Mouse (Mus musculus): ENCODE measurements around the gene Syk. TPM values are rescaled to one million over a fixed set of nuclear protein-coding genes. Genes with fewer than 3 reads are reported as not detected.

Gene Syk
- polyA plus RNA-seq, 1 experiment from 2014 or later = 3.9 TPM

DNA sequence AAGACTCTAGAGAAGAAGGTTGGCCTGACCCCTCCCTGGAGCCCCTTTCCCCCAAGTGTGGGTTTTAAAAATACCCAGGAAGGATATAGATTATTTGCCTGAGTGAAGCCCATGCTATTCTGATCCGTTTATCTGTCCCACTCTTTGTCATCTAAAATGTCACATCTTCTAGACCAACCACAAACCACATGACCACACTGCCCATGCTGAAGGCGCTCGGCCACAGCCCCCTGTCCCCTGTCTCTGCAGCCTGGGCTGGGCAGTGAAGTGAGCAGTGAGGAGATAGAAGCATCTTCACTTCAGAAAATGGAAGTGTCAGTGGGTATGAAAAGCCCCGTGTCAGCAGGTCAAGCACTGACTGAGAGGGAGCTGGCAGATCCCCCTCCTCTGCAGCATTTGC, 40.3 kb upstream of the Syk start:
- no peak overlapping the region for H3K4me3 ChIP-seq (replicated peaks; ENCODE audit: low read length)
- no peak overlapping the region for H3K27ac ChIP-seq (ENCODE audit: low read length)
- 66% methylated on average over 4 of the region's 4 CpGs for WGBS
- H3K4me1 ChIP-seq (ENCODE audit: control insufficient read depth, insufficient read depth, low read length) = no peaks in the 10 kb centered on the region
- H3K9me3 ChIP-seq (replicated peaks; ENCODE audit: control insufficient read depth, low read length) = no peaks in the 10 kb centered on the region
- H3K27me3 ChIP-seq (ENCODE audit: control insufficient read depth, insufficient read depth, low read length) = no peaks in the 10 kb centered on the region
- H3K36me3 ChIP-seq (ENCODE audit: control insufficient read depth, insufficient read depth, low read length) = no peaks in the 10 kb centered on the region
- no peak for ATAC-seq (ENCODE audit: insufficient read depth, low FRiP score)
- no peak overlapping the region for H3K9ac ChIP-seq (ENCODE audit: low read length)
- H3K4me2 ChIP-seq (ENCODE audit: low read depth, low read length) = no peak overlapping the region

DNA sequence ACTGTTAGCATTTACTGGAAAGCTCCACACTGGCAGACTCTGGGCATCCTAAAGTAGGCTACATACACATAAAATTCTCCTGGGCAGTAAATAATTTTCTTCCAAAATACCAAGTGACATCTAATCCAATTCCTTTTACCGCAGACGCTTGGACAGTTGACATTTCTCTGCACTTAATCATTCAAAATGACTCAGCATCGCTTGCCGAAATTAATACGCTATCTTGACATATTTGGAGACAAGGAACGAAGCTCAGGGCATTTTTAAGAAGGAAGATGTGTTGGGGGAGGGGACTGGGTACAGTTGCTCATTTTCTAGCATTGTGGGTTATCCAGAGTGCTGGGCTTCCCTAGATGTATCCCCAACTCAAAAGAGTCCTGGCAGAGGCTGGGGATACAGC, 36.7 kb upstream of the Syk start:
- WGBS = 57% methylated on average over 6 of the region's 6 CpGs
- no peak overlapping the region for H3K9ac ChIP-seq (ENCODE audit: low read length)
- no peaks in the 10 kb centered on the region for H3K4me1 ChIP-seq (ENCODE audit: control insufficient read depth, insufficient read depth, low read length)
- H3K9me3 ChIP-seq (replicated peaks; ENCODE audit: control insufficient read depth, low read length) = no peaks in the 10 kb centered on the region
- no peak overlapping the region for H3K4me3 ChIP-seq (replicated peaks; ENCODE audit: low read length)
- no peaks in the 10 kb centered on the region for H3K36me3 ChIP-seq (ENCODE audit: control insufficient read depth, insufficient read depth, low read length)
- no peak for ATAC-seq (ENCODE audit: insufficient read depth, low FRiP score)
- H3K27ac ChIP-seq (ENCODE audit: low read length) = no peak overlapping the region
- no peak overlapping the region for H3K4me2 ChIP-seq (ENCODE audit: low read depth, low read length)
- H3K27me3 ChIP-seq (ENCODE audit: control insufficient read depth, insufficient read depth, low read length) = no peaks in the 10 kb centered on the region

DNA sequence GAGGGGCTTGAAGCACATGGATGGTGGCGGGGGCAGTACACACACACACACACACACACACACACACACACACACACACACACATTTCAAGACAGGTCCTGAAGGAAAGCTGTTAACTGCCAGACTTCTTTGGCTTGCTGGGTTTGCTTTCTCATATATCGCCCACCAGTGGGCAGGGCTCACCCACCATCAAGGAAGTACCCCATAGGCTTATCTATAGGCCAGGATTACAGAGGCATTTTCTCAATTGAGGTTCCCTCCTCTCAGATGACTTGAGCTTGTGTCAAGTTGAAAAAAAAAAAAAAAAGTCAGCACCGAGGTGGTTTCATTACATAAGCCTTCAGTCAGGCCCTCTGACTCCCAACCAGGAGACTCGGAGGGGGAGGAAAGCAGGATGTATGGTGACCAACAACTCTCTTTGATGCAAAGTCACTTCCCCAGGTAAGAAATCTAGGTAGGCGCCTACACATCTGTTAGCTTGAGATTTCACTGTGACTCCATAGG, 32.2 kb upstream of the Syk start:
- no peak for ATAC-seq (ENCODE audit: insufficient read depth, low FRiP score)
- Histone ChIP-seq H3K36me3 (ENCODE audit: control insufficient read depth, insufficient read depth, low read length) (no peaks in the 10 kb centered on the region), H3K27me3 (ENCODE audit: control insufficient read depth, insufficient read depth, low read length) (no peaks in the 10 kb centered on the region), H3K4me2 (ENCODE audit: low read depth, low read length) (no peak overlapping the region), H3K4me3 (replicated peaks; ENCODE audit: low read length) (no peak overlapping the region), H3K9me3 (replicated peaks; ENCODE audit: control insufficient read depth, low read length) (no peaks in the 10 kb centered on the region), H3K9ac (ENCODE audit: low read length) (no peak overlapping the region), H3K27ac (ENCODE audit: low read length) (no peak overlapping the region), H3K4me1 (ENCODE audit: control insufficient read depth, insufficient read depth, low read length) (no peaks in the 10 kb centered on the region)
- WGBS = 59% methylated on average over 5 of the region's 5 CpGs

DNA sequence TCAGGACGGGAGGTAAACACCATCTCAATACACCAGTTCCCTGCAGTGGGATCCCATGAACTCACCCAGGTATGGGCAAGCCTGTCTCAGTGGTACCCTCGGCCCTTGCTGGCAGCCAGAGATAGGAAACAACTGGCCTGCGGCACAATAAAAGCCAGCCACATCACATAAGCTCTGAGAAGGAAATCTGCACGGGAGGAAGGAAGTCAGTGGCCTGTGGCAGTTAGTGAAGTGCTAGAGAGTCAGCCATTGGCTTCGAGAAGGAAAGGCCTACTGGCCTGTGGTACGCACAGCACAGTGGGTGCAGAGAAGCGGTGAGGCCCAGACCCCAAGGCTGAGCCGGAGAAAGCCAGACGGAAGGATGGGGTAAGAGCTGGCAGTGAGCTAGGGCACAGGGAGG, 31.7 kb upstream of the Syk start:
- no peak for ATAC-seq (ENCODE audit: insufficient read depth, low FRiP score)
- Histone ChIP-seq H3K36me3 (ENCODE audit: control insufficient read depth, insufficient read depth, low read length) (no peaks in the 10 kb centered on the region), H3K4me2 (ENCODE audit: low read depth, low read length) (no peak overlapping the region), H3K4me3 (replicated peaks; ENCODE audit: low read length) (no peak overlapping the region), H3K27me3 (ENCODE audit: control insufficient read depth, insufficient read depth, low read length) (no peaks in the 10 kb centered on the region), H3K9me3 (replicated peaks; ENCODE audit: control insufficient read depth, low read length) (no peaks in the 10 kb centered on the region), H3K27ac (ENCODE audit: low read length) (no peak overlapping the region), H3K4me1 (ENCODE audit: control insufficient read depth, insufficient read depth, low read length) (no peaks in the 10 kb centered on the region), H3K9ac (ENCODE audit: low read length) (no peak overlapping the region)
- 78% methylated on average over 9 of the region's 9 CpGs for WGBS

DNA sequence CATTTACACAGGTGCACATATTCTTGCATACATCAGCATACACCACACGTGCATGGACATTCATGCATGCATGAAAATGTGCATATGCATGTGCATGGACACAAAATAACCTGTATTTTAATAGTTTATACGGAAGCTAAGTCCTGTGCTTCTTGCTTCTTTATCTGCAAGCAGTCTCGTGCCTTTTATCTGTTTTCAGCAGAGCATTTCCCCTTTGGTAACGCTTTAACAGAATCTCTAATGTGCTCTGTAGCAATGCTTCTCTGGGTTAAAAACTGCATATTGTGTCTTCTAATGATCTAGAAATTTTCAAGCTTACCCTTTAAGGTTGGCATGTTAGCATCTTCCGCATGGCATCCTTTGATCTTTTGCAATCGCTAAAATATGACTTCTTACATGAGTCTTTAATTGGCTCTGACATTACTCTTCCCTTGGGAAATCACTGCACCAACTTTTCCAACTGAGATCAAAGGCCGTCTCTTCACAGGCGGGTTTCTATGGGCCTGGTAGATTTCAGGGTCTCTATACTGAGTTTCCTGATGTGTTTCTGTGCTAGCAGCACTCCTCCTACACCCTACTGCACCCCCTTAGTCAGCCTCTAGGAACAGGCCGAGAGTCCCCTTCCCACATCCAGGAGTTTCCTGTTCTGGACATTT, 30.0 kb upstream of the Syk start:
- 76% methylated on average over 9 of the region's 9 CpGs for WGBS
- no peak for ATAC-seq (ENCODE audit: insufficient read depth, low FRiP score)

DNA sequence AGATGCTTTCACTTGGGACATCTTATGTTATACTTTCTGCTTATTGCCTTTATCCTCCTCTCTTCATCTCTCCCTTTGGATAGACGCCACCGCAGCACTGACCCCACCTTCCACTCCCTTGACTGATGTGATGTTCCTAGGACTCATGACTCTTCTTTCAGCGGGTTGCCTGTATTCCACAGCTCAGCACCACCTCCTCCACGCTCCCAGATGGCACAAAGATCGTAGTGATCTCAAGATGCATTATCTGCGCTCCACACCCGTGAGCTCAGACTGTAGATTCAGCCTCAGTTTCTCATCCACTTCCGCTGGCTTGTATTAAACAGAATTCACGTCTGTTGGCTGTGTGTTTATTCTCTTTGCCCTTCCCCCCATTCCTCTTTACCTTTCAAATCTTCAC, 28.3 kb upstream of the Syk start:
- 76% methylated on average over 9 of the region's 9 CpGs for WGBS
- no peak for ATAC-seq (ENCODE audit: insufficient read depth, low FRiP score)
- H3K9me3 ChIP-seq (replicated peaks; ENCODE audit: control insufficient read depth, low read length) = no peaks in the 10 kb centered on the region

More for the DNA sequence above, 30.0 kb upstream of the Syk start:
- no peak overlapping the region for H3K9ac ChIP-seq (ENCODE audit: low read length)
- H3K36me3 ChIP-seq (ENCODE audit: control insufficient read depth, insufficient read depth, low read length) = no peaks in the 10 kb centered on the region
- no peak overlapping the region for H3K27ac ChIP-seq (ENCODE audit: low read length)
- no peaks in the 10 kb centered on the region for H3K4me1 ChIP-seq (ENCODE audit: control insufficient read depth, insufficient read depth, low read length)
- no peaks in the 10 kb centered on the region for H3K9me3 ChIP-seq (replicated peaks; ENCODE audit: control insufficient read depth, low read length)
- no peak overlapping the region for H3K4me3 ChIP-seq (replicated peaks; ENCODE audit: low read length)
- no peaks in the 10 kb centered on the region for H3K27me3 ChIP-seq (ENCODE audit: control insufficient read depth, insufficient read depth, low read length)
- no peak overlapping the region for H3K4me2 ChIP-seq (ENCODE audit: low read depth, low read length)

DNA sequence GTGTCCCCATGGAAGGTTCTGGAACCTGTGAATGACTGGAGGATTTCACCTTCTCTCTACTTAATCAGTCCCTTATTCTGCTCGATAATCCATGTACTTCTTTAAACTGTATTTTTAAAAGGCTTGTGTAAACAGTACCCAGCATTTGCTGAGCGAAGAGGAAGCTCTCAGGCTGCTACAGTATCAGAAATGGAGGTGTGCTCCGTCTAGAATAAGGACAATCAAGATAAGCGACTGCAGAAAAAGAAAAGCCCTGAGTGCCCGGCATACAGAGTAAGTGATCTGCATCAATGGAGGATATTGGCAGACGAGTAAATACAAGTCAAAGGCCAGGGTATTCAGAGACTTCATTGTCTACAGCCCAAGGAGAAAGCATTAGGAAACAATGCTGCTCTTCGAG, 25.6 kb upstream of the Syk start:
- 49% methylated on average over 7 of the region's 7 CpGs for WGBS
- no peaks in the 10 kb centered on the region for H3K36me3 ChIP-seq (ENCODE audit: control insufficient read depth, insufficient read depth, low read length)
- no peaks in the 10 kb centered on the region for H3K9me3 ChIP-seq (replicated peaks; ENCODE audit: control insufficient read depth, low read length)
- H3K4me1 ChIP-seq (ENCODE audit: control insufficient read depth, insufficient read depth, low read length) = no peaks in the 10 kb centered on the region
- no peaks in the 10 kb centered on the region for H3K27me3 ChIP-seq (ENCODE audit: control insufficient read depth, insufficient read depth, low read length)
- no peak overlapping the region for H3K9ac ChIP-seq (ENCODE audit: low read length)
- H3K4me2 ChIP-seq (ENCODE audit: low read depth, low read length) = no peak overlapping the region
- no peak for ATAC-seq (ENCODE audit: insufficient read depth, low FRiP score)
- no peak overlapping the region for H3K4me3 ChIP-seq (replicated peaks; ENCODE audit: low read length)
- H3K27ac ChIP-seq (ENCODE audit: low read length) = no peak overlapping the region

More for the DNA sequence above, 28.3 kb upstream of the Syk start:
- Histone ChIP-seq H3K27ac (ENCODE audit: low read length) (no peak overlapping the region), H3K36me3 (ENCODE audit: control insufficient read depth, insufficient read depth, low read length) (no peaks in the 10 kb centered on the region), H3K27me3 (ENCODE audit: control insufficient read depth, insufficient read depth, low read length) (no peaks in the 10 kb centered on the region), H3K9ac (ENCODE audit: low read length) (no peak overlapping the region), H3K4me3 (replicated peaks; ENCODE audit: low read length) (no peak overlapping the region), H3K4me1 (ENCODE audit: control insufficient read depth, insufficient read depth, low read length) (no peaks in the 10 kb centered on the region), H3K4me2 (ENCODE audit: low read depth, low read length) (no peak overlapping the region)

DNA sequence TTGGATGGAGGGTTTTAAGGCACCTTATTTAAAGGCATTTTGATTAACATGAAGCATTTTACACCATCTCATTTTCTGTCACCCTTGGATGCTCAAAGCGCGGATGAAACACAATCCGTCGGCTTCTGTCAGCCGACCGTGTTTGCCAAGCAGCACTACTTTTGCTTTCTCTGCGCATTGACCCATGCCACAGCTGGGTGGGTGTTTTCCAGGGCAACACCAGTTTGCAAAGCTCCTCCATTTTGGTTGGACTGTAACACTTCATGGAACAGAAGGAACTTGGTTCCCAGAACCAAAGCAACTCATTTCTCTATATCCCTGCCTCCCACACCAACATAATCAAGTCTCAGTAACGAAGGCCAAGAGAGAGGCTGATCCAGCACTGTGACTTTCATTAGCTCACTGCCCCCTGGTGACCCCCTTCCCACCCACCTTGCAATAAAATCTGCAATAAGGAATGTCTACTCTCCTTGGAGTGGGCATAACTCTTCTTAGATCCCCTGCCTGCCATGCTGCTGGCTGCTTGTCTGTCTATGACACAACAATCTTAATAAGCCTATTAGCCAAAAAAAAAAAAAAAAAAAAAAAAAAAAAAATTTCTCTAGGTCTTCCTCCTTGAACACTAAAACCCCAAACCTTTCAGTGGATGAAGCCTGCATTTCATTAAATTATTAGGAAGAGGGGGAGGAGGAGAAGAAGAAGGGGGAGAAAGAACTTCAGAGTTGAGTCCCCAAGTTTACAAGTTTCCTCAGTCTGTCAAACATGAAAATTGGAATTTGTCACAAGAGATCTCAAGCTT, 21.4 kb upstream of the Syk start:
- WGBS = 88% methylated on average over 8 of the region's 8 CpGs
- ATAC-seq (ENCODE audit: insufficient read depth, low FRiP score) = no peak
- H3K4me3 ChIP-seq (replicated peaks; ENCODE audit: low read length) = no peak overlapping the region

DNA sequence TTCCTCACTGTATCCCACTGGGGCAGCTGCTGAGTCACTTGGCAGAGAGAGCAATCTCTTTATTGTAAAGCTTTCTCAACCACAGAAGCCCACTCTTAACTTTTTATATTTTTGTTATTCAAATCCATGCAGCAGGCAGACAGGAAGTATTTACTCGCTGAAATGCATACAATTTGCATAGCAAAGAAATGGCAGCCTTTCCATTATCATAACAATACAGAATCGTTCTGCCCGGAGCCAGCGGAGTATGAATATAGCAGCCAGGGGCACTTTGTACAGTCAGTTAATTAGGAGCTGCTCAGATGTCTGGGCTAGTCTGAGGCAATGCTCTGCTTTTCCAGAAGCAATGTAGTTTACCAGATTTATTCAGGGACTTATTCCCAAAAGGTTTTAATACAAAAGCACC, 20.8 kb upstream of the Syk start:
- H3K4me1 ChIP-seq (ENCODE audit: control insufficient read depth, insufficient read depth, low read length) = no peaks in the 10 kb centered on the region
- no peaks in the 10 kb centered on the region for H3K36me3 ChIP-seq (ENCODE audit: control insufficient read depth, insufficient read depth, low read length)
- no peak overlapping the region for H3K4me3 ChIP-seq (replicated peaks; ENCODE audit: low read length)
- H3K9me3 ChIP-seq (replicated peaks; ENCODE audit: control insufficient read depth, low read length) = no peaks in the 10 kb centered on the region
- ATAC-seq (ENCODE audit: insufficient read depth, low FRiP score) = no peak
- no peak overlapping the region for H3K27ac ChIP-seq (ENCODE audit: low read length)
- H3K9ac ChIP-seq (ENCODE audit: low read length) = no peak overlapping the region
- WGBS = 48% methylated on average over 4 of the region's 4 CpGs
- H3K4me2 ChIP-seq (ENCODE audit: low read depth, low read length) = no peak overlapping the region
- no peaks in the 10 kb centered on the region for H3K27me3 ChIP-seq (ENCODE audit: control insufficient read depth, insufficient read depth, low read length)

More for the DNA sequence above, 21.4 kb upstream of the Syk start:
- Histone ChIP-seq H3K4me1 (ENCODE audit: control insufficient read depth, insufficient read depth, low read length) (no peaks in the 10 kb centered on the region), H3K9me3 (replicated peaks; ENCODE audit: control insufficient read depth, low read length) (no peaks in the 10 kb centered on the region), H3K9ac (ENCODE audit: low read length) (no peak overlapping the region), H3K36me3 (ENCODE audit: control insufficient read depth, insufficient read depth, low read length) (no peaks in the 10 kb centered on the region), H3K4me2 (ENCODE audit: low read depth, low read length) (no peak overlapping the region), H3K27ac (ENCODE audit: low read length) (no peak overlapping the region), H3K27me3 (ENCODE audit: control insufficient read depth, insufficient read depth, low read length) (no peaks in the 10 kb centered on the region)

Measured in stomach, embryonic 16.5 days (tissue).